Mouse (Mus musculus) left cerebral cortex, postnatal 14 days (tissue): ENCODE data around the gene Olfr937. TPM values are rescaled to one million over a fixed set of nuclear protein-coding genes. Genes with fewer than 3 reads are reported as not detected.

Source experiments
- DNase-seq, 2 experiments: peaks; one replicate each; pipeline ENCODE4 v3.0.0; 2021 to 2022; ENCODE audit warnings: low spot score in 2 of 2, mixed read lengths in 1 of 2
- intact Hi-C: fragments of 180-260 bp; cut with DNase I; formaldehyde crosslinking; loops from one replicate; pipeline ENCODE4 v1.15.1; 2025
- long read RNA-seq, 2 experiments: library from polyadenylated mRNA; stranded (forward); transcript quantifications; one replicate each; pipeline ENCODE4 v2.0.0; 2021
- microRNA-seq, 2 experiments: library from miRNA; unstranded; fragments of <30 nt; microRNA quantifications; one replicate each; pipeline ENCODE4 v1.2.0; 2022
- total RNA-seq, 2 experiments: library from RNA; stranded (reverse); gene quantifications; 2 replicates each; pipeline ENCODE4 v1.2.3; 2021

Gene Olfr937
- not detected for total RNA-seq
- long read RNA-seq, experiment 1, result 0 reads
- long read RNA-seq, experiment 2, result 0 reads

GRCm38 (mm10) chr9:39064851-39065250 lies at the start of gene Olfr937:
Olfr937 (minus strand) TSS chr9:39064951.
- no peak for DNase-seq
- intact Hi-C loops, result no loop called here

- intact Hi-C loops, result no loop called here
- no peak for DNase-seq
These were observed 14.0 kb upstream of the Olfr937 start, which contains the start of gene Olfr938 for GRCm38 (mm10) chr9:39078787-39079186. Olfr938 (minus strand) TSS chr9:39078887.

DNA sequence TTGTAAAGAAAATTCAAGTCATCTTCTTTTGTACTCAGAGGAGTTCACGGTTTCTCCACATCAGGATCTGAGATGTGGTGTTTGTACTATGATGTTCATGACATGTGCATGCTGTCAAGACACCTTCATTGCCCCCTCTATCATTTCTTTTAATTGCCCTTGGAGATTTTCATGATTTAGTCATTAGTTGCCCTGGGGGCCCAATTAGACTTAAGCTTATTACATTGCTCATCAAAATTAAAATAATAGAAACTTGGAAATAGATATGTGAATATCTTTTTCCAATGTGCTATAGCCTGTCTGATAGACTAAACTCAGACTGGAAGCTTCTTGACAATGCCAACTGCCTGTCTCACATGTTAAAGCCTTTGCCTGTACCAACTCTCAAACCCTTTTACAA lies 41.5 kb downstream of the Olfr937 start, which contains the start of gene Olfr146:
TSS of gene Olfr146 (minus strand) at position 101 of the 400 bp plus-strand sequence.
- DNase-seq, result no peak
- intact Hi-C loops, result no loop called here

Small RNA genes within 50 kb of the gene (microRNA-seq; reads per million reads assigned to microRNA genes)
- gene Gm25032 (0 reads per million in 2 experiments), gene Gm25529 (0 reads per million in 2 experiments)

Other genes with a start within 250 kb of the Olfr937 start
- gene Olfr923, start 238.4 kb downstream of the Olfr937 start, total RNA-seq, result not detected
- not detected for gene Olfr924, start 220.5 kb downstream of the Olfr937 start, total RNA-seq
- not detected for gene Olfr26, start 209.9 kb downstream of the Olfr937 start, total RNA-seq
- not detected for gene Olfr926, start 187.8 kb downstream of the Olfr937 start, total RNA-seq
- not detected for gene Olfr930, start 135.1 kb downstream of the Olfr937 start, total RNA-seq
- not detected for gene Olfr933, start 92.6 kb downstream of the Olfr937 start, total RNA-seq
- not detected for gene Olfr934, start 76.6 kb downstream of the Olfr937 start, total RNA-seq
- gene Olfr935, start 65.3 kb downstream of the Olfr937 start, total RNA-seq, result not detected
- not detected for gene Olfr146, start 41.6 kb downstream of the Olfr937 start, total RNA-seq
- gene Olfr938, start 13.9 kb upstream of the Olfr937 start, total RNA-seq, result not detected
- gene Olfr27, start 63.2 kb upstream of the Olfr937 start, total RNA-seq, result not detected
- not detected for gene Olfr943, start 101.4 kb upstream of the Olfr937 start, total RNA-seq
- not detected for gene Olfr944, start 137.0 kb upstream of the Olfr937 start, total RNA-seq
- gene Olfr1537, start 185.0 kb upstream of the Olfr937 start, total RNA-seq, result not detected
- not detected for gene Olfr945, start 211.9 kb upstream of the Olfr937 start, total RNA-seq